Mouse (Mus musculus): ENCODE results near the gene Ranbp6. TPM values are rescaled to one million over a fixed set of nuclear protein-coding genes. Genes with fewer than 3 reads are reported as not detected.

Gene Ranbp6
- total and polyA plus RNA-seq, 3 experiments: 22.6 to 23.7 TPM; not detected in 1

DNA sequence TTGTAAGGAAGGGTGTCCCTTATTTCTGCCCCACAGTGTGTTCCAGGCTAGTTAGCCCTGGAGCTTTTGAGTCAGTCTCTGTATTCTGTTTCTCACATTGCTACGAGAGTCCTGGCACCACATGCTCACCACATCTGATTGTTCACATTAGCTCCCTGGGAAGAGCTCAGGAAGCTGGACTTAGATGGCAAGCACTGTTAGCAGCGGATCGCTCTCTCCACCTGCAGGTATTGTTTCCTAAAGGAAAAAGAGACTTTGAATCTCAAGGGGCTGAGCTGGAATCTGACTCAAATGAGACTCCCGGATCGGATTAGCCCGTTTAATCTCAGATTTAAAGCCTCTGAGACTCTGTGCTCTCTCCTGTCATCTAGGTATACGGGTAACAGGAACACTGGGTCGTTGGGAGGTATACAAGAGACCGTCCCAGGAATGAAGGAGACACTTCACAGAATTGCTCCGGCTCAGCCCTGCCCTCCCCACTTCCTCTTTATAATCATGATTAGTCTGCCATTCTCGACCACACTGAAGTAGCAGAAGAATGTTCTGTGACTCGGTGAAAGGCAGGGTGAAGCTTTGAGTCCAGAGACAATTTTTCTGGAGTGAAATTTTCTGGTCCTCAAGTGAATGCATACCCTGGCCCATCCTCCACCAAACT, 38.4 kb upstream of the Ranbp6 start (continued):
- TF ChIP-seq SIN3A (IDR thresholded peaks at IDR 0.05; ENCODE audit: low read length): peak; percentile 5; the same call in 1 of the 2 replicates
- TF ChIP-seq KAT2A (conservative IDR thresholded peaks at IDR 0.05; ENCODE audit: low read depth, low read length): no peak
- no peak for TF ChIP-seq POLR2AphosphoS5 (IDR thresholded peaks at IDR 0.05; ENCODE audit: borderline replicate concordance, low read depth, low read length)

DNA sequence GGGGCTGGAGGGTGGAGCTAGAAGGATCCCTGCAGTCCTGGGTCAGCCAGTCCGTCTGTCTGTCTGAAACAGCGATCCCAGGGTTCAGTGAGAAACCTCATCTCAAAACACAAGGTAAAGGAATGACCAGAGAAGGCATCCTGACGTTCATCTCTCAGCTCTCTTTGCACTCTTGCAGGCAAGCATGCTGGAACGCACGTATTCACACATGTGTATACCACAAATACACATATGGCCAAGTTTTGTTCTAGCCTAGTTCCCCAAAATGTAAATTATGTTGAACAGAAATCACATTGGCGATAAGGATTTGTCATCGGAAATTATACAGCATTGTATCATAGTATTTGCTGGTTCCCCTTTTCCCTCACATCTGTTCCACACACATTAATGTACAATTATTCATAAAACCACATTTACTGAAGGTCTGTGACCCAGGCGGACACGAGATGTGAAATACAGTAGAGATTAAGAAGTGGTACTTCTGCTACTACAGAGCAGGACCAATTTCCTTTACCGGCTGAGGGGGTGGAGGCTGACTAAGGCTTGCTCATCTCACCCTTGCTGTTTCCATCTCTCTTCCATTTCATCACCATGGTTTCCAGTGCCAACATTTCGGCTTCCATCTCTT, 37.3 kb upstream of the Ranbp6 start:
- no peak overlapping the region for H3K9ac ChIP-seq (ENCODE audit: control insufficient read depth, low read depth, low read length, poor library complexity, severe bottlenecking)
- H3K36me3 ChIP-seq (ENCODE audit: control insufficient read depth in 1 of 2, insufficient read depth in 2 of 2, low read length in 2 of 2): peaks cover 0 to 21% of the 10 kb centered on the region in 2 experiments; a peak in 2 of 4 replicates
- H3K79me2 ChIP-seq (ENCODE audit: control insufficient read depth, insufficient read depth, low read length, poor library complexity): no peaks in the 10 kb centered on the region
- H3K27ac ChIP-seq (ENCODE audit: control insufficient read depth, low read depth, low read length): peak overlapping the region; percentile 10; the same call in 1 of the 2 replicates
- H3K4me1 ChIP-seq (ENCODE audit: control insufficient read depth in 1 of 2, insufficient read depth in 2 of 2, low read length in 2 of 2): peaks cover 14 to 24% of the 10 kb centered on the region in 2 experiments
- H3K27me3 ChIP-seq (ENCODE audit: control insufficient read depth in 1 of 2, insufficient read depth in 2 of 2, low read length in 2 of 2): no peaks in the 10 kb centered on the region
- H3K4me3 ChIP-seq (ENCODE audit: control insufficient read depth in 1 of 2, insufficient read depth in 1 of 2, low read depth in 2 of 2, low read length in 2 of 2): peak overlapping the region in 1 of 2 experiments; percentile 41; a peak in 1 of 4 replicates
- no peaks in the 10 kb centered on the region for H3K9me3 ChIP-seq (replicated peaks; ENCODE audit: insufficient read depth, low read length)
- TF ChIP-seq SIN3A (IDR thresholded peaks at IDR 0.05; ENCODE audit: low read length) (peak; percentile 72; the same call in 1 of the 2 replicates), E2F4 (IDR thresholded peaks at IDR 0.05; ENCODE audit: borderline replicate concordance, low read depth, low read length) (no peak), RCOR1 (IDR thresholded peaks at IDR 0.05; ENCODE audit: low read depth, low read length) (peak; percentile 78), TBP (IDR thresholded peaks at IDR 0.05; ENCODE audit: low read depth, low read length) (no peak; the same call in 1 of the 2 replicates), HCFC1 (IDR thresholded peaks at IDR 0.05; ENCODE audit: low read depth, low read length) (no peak), MYC (IDR thresholded peaks at IDR 0.05; ENCODE audit: low read depth, low read length) (peak; percentile 84; the same call in 1 of the 2 replicates), NRF1 (IDR thresholded peaks at IDR 0.05; ENCODE audit: insufficient read depth, low read depth, low read length, poor library complexity, severe bottlenecking) (no peak), TCF12 (IDR thresholded peaks at IDR 0.05; ENCODE audit: low read depth, low read length) (peak; percentile 42; the same call in 1 of the 2 replicates), EP300 (IDR thresholded peaks at IDR 0.05; ENCODE audit: low read depth in 1 of 2, low read length in 2 of 2) (peak; percentile 80 to 91), MXI1 (IDR thresholded peaks at IDR 0.05; ENCODE audit: low read depth, low read length) (peak; percentile 62), TAL1 (IDR thresholded peaks at IDR 0.05; ENCODE audit: low read length) (peak; percentile 64), UBTF (IDR thresholded peaks at IDR 0.05; ENCODE audit: borderline replicate concordance, insufficient read depth, low read depth, low read length) (no peak; the same call in 1 of the 2 replicates), ZKSCAN1 (IDR thresholded peaks at IDR 0.05; ENCODE audit: low read depth, low read length) (no peak), ETS1 (IDR thresholded peaks at IDR 0.05; ENCODE audit: low read depth, low read length) (peak; percentile 89), MAX (IDR thresholded peaks at IDR 0.05; ENCODE audit: low read length) (peak; percentile 65; the same call in 1 of the 2 replicates), GATA1 (IDR thresholded peaks at IDR 0.05; ENCODE audit: low read depth, low read length) (peak; percentile 92)
- DNase-seq (ENCODE audit: low read depth, low spot score): peak; percentile 90

Data from MEL (cell line).